Mouse (Mus musculus) MEL (cell line): ENCODE measurements around the gene Il18rap.

ENCODE experiments used
- GABPA ChIP-seq: IDR thresholded peaks from 2 replicates; pipeline ENCODE4 v1.6.1; 2012; ENCODE audit warnings: low read depth, mild to moderate bottlenecking, inconsistent platforms, low read length, improper control_type of control experiment, moderate library complexity
- MYC ChIP-seq: IDR thresholded peaks from 2 replicates; pipeline ENCODE4 v1.6.1; 2011; ENCODE audit warnings: low read depth, mild to moderate bottlenecking, low read length, improper control_type of control experiment, moderate library complexity
- NELFE ChIP-seq: IDR thresholded peaks from 2 replicates; pipeline ENCODE4 v1.6.1; 2011; ENCODE audit warnings: low read depth, low read length, improper control_type of control experiment
- POLR2A ChIP-seq, 2 experiments: IDR thresholded peaks; 2 replicates each; pipeline ENCODE4 v1.6.1; 2011 to 2012; ENCODE audit warnings: low read length in 2 of 2, mild to moderate bottlenecking in 2 of 2, control low read depth in 1 of 2, improper control_type of control experiment in 1 of 2, low read depth in 1 of 2, moderate library complexity in 1 of 2; ENCODE audit not compliant: control insufficient read depth in 1 of 2, insufficient read depth in 1 of 2, poor library complexity in 1 of 2
- SIN3A ChIP-seq: IDR thresholded peaks from 2 replicates; pipeline ENCODE4 v1.6.1; 2012; ENCODE audit warnings: low read length, improper control_type of control experiment, inconsistent platforms
- ZKSCAN1 ChIP-seq: IDR thresholded peaks from 2 replicates; pipeline ENCODE4 v1.6.1; 2012; ENCODE audit warnings: low read depth, mild to moderate bottlenecking, inconsistent platforms, low read length, improper control_type of control experiment, moderate library complexity

- TF ChIP-seq SIN3A (no peak), ZKSCAN1 (no peak), MYC (no peak), NELFE (no peak), GABPA (no peak), POLR2A (IDR thresholded peaks at IDR 0.05; ENCODE audit: control insufficient read depth in 1 of 2, insufficient read depth in 1 of 2, low read depth in 1 of 2, low read length in 2 of 2, poor library complexity in 1 of 2) (no peak)
Measured at GRCm38 (mm10) chr1:40501126-40501525, 14.0 kb upstream of the Il18rap start.
